Mouse (Mus musculus) liver, embryonic 16.5 days (tissue): Measurements from ENCODE around the gene Itga9. TPM values are rescaled to one million over a fixed set of nuclear protein-coding genes. Genes with fewer than 3 reads are reported as not detected.

Source experiments
- ATAC-seq: fragments of 200-750 bp; cut with Nextera tagmentation; 2 replicates; pipeline ENCODE4 v1.8.0; 2017; ENCODE audit warnings: low read depth, mild to moderate bottlenecking, moderate number of reproducible peaks, moderate library complexity
- H3K27ac ChIP-seq: fragments of 300-500 bp; sonication (generic); 2 replicates; pipeline ENCODE4 v1.5.1; 2014; ENCODE audit warnings: mild to moderate bottlenecking, low read length
- H3K27me3 ChIP-seq: fragments of 300-500 bp; sonication (generic); 2 replicates; pipeline ENCODE4 v1.6.1; 2014; ENCODE audit warnings: low read depth, low read length, mixed read lengths; ENCODE audit not compliant: control insufficient read depth, insufficient read depth
- H3K36me3 ChIP-seq: fragments of 300-500 bp; sonication (generic); 2 replicates; pipeline ENCODE4 v1.6.1; 2014; ENCODE audit warnings: mild to moderate bottlenecking; ENCODE audit not compliant: control insufficient read depth, insufficient read depth
- H3K4me1 ChIP-seq: fragments of 300-500 bp; sonication (generic); 2 replicates; pipeline ENCODE4 v1.6.1; 2014; ENCODE audit warnings: low read depth, low read length, mixed read lengths; ENCODE audit not compliant: control insufficient read depth
- H3K4me2 ChIP-seq: fragments of 300-500 bp; sonication (generic); 2 replicates; pipeline ENCODE4 v1.6.1; 2014; ENCODE audit warnings: low read depth, low read length, mixed read lengths
- H3K4me3 ChIP-seq: fragments of 300-500 bp; sonication (generic); 2 replicates; pipeline ENCODE4 v1.5.1; 2014; ENCODE audit warnings: low read depth, mild to moderate bottlenecking, low read length
- H3K9ac ChIP-seq: fragments of 300-500 bp; sonication (generic); 2 replicates; pipeline ENCODE4 v1.6.1; 2014; ENCODE audit warnings: low read depth, low read length
- H3K9me3 ChIP-seq: fragments of 300-500 bp; sonication (generic); replicated peaks from 2 replicates; pipeline ENCODE4 v1.6.1; 2016; ENCODE audit warnings: low read length; ENCODE audit not compliant: control insufficient read depth
- WGBS: fragments of 180-500 bp; shearing (Covaris S2); extraction: QIAGEN DNeasy Blood & Tissue Kit; methylation state at CpG from one replicate; pipeline ENCODE4 v1.1.7; 2014; ENCODE audit not compliant: insufficient replicate concordance; 5-methylcytosine and 5-hydroxymethylcytosine counted together
- polyA plus RNA-seq: library from polyadenylated mRNA; unstranded; fragments of >200 nt; fragmentation: Nextera tagmentation; extraction: Ambion mirVana; gene quantifications from 2 replicates; pipeline ENCODE4 v1.2.1, GENCODE M21; 2015

Gene Itga9
- polyA plus RNA-seq, 1 experiment from 2014 or later: 1.4 TPM

- no peaks in the 10 kb centered on the region for H3K36me3 ChIP-seq
- no peak overlapping the region for H3K4me3 ChIP-seq
- H3K4me2 ChIP-seq: no peak overlapping the region
- no peaks in the 10 kb centered on the region for H3K9me3 ChIP-seq
- no peak for ATAC-seq
- H3K9ac ChIP-seq: no peak overlapping the region
- peaks cover 26% of the 10 kb centered on the region for H3K27me3 ChIP-seq
- no peaks in the 10 kb centered on the region; the same call in 1 of the 2 replicates for H3K4me1 ChIP-seq
- WGBS: 22% methylated on average over 20 of the region's 20 CpGs
- no peak overlapping the region for H3K27ac ChIP-seq
Measured at GRCm38 (mm10) chr9:118611958-118612581, 5.6 kb downstream of the Itga9 start.

GRCm38 (mm10) chr9:118617237-118617636 lies 10.7 kb downstream of the Itga9 start:
- Histone ChIP-seq H3K4me3 (no peak overlapping the region), H3K27me3 (no peaks in the 10 kb centered on the region; the same call in 1 of the 2 replicates), H3K36me3 (no peaks in the 10 kb centered on the region), H3K4me2 (no peak overlapping the region), H3K4me1 (no peaks in the 10 kb centered on the region; the same call in 1 of the 2 replicates), H3K9ac (no peak overlapping the region), H3K9me3 (no peaks in the 10 kb centered on the region), H3K27ac (no peak overlapping the region)
- no peak for ATAC-seq
- 37% methylated on average over 5 of the region's 5 CpGs for WGBS

- no peaks in the 10 kb centered on the region for H3K9me3 ChIP-seq
- ATAC-seq: no peak
Measured at GRCm38 (mm10) chr9:118618732-118619250, 12.3 kb downstream of the Itga9 start.

DNA sequence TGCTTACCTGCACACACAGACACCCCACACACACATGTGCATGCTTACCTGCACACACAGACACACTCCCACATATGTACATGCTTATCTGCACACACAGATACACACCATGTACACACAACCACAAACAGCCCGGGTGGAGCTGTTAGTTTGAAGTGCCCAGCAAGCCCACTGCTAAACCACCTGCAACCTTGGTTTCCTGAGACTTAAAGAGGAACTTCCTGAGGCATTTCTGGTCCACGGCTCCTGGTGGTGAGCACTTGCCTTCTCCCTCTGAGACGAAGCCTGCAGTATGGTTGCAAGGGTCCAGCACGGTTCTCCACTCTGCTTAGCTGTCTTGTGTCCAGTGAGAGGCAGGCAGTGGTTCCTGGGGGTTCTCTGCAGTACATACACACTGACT lies 14.3 kb downstream of the Itga9 start:
- ATAC-seq: no peak
- 18% methylated on average over 4 of the region's 4 CpGs for WGBS
- no peak overlapping the region for H3K9ac ChIP-seq
- H3K36me3 ChIP-seq: no peaks in the 10 kb centered on the region
- no peaks in the 10 kb centered on the region for H3K4me1 ChIP-seq
- H3K27ac ChIP-seq: no peak overlapping the region
- H3K4me2 ChIP-seq: no peak overlapping the region
- no peaks in the 10 kb centered on the region for H3K9me3 ChIP-seq
- no peak overlapping the region for H3K4me3 ChIP-seq
- no peaks in the 10 kb centered on the region for H3K27me3 ChIP-seq

More at GRCm38 (mm10) chr9:118618732-118619250, 12.3 kb downstream of the Itga9 start:
- H3K4me1 ChIP-seq: no peaks in the 10 kb centered on the region
- no peak overlapping the region for H3K4me2 ChIP-seq
- no peak overlapping the region for H3K9ac ChIP-seq
- 44% methylated on average over 3 of the region's 3 CpGs for WGBS
- H3K36me3 ChIP-seq: no peaks in the 10 kb centered on the region
- H3K27ac ChIP-seq: no peak overlapping the region
- no peak overlapping the region for H3K4me3 ChIP-seq
- no peaks in the 10 kb centered on the region for H3K27me3 ChIP-seq

DNA sequence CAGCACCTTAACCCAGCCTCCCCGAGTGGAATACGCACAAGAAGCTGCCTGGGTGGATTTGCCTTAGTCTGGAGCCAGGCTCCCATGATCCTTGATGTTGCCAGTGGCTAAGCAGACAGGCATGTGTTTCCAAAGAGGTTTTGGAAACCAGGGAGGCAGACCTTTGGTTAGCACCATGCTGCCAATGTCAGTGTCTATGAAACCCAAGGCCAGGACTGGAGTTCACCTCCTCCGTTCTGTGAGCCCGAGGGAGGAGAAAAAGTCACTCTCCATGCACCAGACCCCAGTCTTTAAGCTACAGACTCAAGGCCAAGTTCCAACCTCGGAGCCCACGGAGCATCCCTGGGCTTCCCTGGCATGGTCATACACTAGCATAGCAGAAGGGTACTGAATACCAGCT lies 15.2 kb downstream of the Itga9 start:
- ATAC-seq: no peak
- Histone ChIP-seq H3K4me1 (no peaks in the 10 kb centered on the region), H3K4me2 (no peak overlapping the region), H3K9me3 (no peaks in the 10 kb centered on the region), H3K36me3 (no peaks in the 10 kb centered on the region), H3K4me3 (no peak overlapping the region), H3K27ac (no peak overlapping the region), H3K27me3 (no peaks in the 10 kb centered on the region), H3K9ac (no peak overlapping the region)
- WGBS: 61% methylated on average over 6 of the region's 6 CpGs

GRCm38 (mm10) chr9:118622376-118623166 lies 16.1 kb downstream of the Itga9 start:
- no peak overlapping the region for H3K27ac ChIP-seq

GRCm38 (mm10) chr9:118623483-118623882 lies 17.0 kb downstream of the Itga9 start:
- no peak for ATAC-seq
- Histone ChIP-seq H3K4me2 (no peak overlapping the region), H3K36me3 (no peaks in the 10 kb centered on the region), H3K4me3 (no peak overlapping the region), H3K27ac (no peak overlapping the region), H3K27me3 (no peaks in the 10 kb centered on the region), H3K9ac (no peak overlapping the region), H3K4me1 (no peaks in the 10 kb centered on the region), H3K9me3 (no peaks in the 10 kb centered on the region)
- WGBS: 55% methylated on average over 9 of the region's 9 CpGs

More at GRCm38 (mm10) chr9:118622376-118623166, 16.1 kb downstream of the Itga9 start:
- Histone ChIP-seq H3K36me3 (no peaks in the 10 kb centered on the region), H3K4me2 (no peak overlapping the region), H3K27me3 (no peaks in the 10 kb centered on the region), H3K4me1 (no peaks in the 10 kb centered on the region), H3K9me3 (no peaks in the 10 kb centered on the region), H3K4me3 (no peak overlapping the region), H3K9ac (no peak overlapping the region)
- ATAC-seq: no peak
- 71% methylated on average over 18 of the region's 18 CpGs for WGBS

DNA sequence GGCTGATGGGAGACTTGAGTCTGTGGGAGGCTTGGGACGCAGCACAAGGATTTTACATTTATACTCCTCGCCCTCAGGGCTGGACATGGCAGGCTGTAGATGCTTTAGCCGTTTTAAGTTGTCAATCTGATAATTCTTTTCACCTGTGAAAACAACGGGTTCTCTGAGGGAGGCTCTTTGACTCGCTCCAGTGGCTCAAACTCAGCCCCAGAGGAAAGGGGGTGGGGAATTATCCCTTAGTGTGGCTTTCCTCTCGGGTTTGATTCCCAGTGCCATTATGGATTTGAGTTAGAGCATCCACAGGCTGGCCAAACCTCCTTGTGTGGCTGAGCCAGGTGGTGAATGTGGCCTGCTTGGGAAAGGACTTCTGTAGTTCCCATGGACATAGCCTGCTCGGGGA lies 17.7 kb downstream of the Itga9 start:
- H3K9me3 ChIP-seq: no peaks in the 10 kb centered on the region
- no peak overlapping the region for H3K4me2 ChIP-seq
- H3K36me3 ChIP-seq: no peaks in the 10 kb centered on the region
- WGBS: 57% methylated on average over 7 of the region's 7 CpGs
- no peaks in the 10 kb centered on the region for H3K27me3 ChIP-seq
- H3K4me3 ChIP-seq: no peak overlapping the region
- no peak overlapping the region for H3K9ac ChIP-seq
- ATAC-seq: no peak
- H3K4me1 ChIP-seq: no peaks in the 10 kb centered on the region
- no peak overlapping the region for H3K27ac ChIP-seq
